Mouse (Mus musculus) liver, embryonic 14.5 days (tissue): ENCODE results near the gene Cfap77.

Experiments used
- CTCF ChIP-seq: IDR thresholded peaks from 2 replicates; pipeline ENCODE4 v1.5.1; 2016; ENCODE audit warnings: antibody characterized with exemption, low read depth, control low read depth
- EP300 ChIP-seq: IDR thresholded peaks from 2 replicates; pipeline ENCODE4 v1.6.1; 2016; ENCODE audit warnings: antibody characterized with exemption, low read depth

GRCm38 (mm10) chr2:28938997-28939396 is 115.9 kb downstream of the Cfap77 start:
- TF ChIP-seq CTCF (no peak), EP300 (no peak)
